Mouse (Mus musculus) adrenal gland, postnatal 25 days (tissue): Measurements from ENCODE around the gene Bcas3. TPM values are rescaled to one million over a fixed set of nuclear protein-coding genes. Genes with fewer than 3 reads are reported as not detected.

Experiments used
- DNase-seq: peaks from one replicate; pipeline ENCODE4 v3.0.0; 2021; ENCODE audit warnings: mixed read lengths
- microRNA-seq, 2 experiments: library from miRNA; unstranded; fragments of <30 nt; microRNA quantifications; one replicate each; pipeline ENCODE4 v1.2.0; 2021
- total RNA-seq: library from RNA; stranded (reverse); gene quantifications from 2 replicates; pipeline ENCODE4 v1.2.3, GENCODE M21; 2021

Gene Bcas3
- total RNA-seq, 1 experiment from 2014 or later: 55.9 TPM

DNA sequence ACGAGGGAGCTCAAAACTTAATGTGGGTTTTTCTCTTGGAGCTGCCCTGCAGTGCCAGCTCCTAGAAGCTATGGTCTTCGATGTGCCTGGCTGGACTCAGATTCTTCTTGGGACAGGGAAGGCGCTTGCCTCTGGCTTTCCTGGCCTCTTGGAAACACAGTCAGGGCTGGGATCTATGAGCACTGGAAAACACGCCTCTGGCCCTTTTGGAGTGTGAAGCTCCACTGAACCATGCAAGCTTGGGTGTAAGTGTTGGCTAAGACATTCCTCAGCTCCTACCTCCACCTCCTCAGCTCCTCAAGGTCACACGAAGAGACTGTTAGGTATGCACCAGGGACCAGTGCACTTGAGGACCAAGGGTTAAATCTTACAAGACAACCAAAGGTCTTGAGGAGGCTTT lies 492.0 kb downstream of the Bcas3 start:
- DNase-seq: no peak

DNA sequence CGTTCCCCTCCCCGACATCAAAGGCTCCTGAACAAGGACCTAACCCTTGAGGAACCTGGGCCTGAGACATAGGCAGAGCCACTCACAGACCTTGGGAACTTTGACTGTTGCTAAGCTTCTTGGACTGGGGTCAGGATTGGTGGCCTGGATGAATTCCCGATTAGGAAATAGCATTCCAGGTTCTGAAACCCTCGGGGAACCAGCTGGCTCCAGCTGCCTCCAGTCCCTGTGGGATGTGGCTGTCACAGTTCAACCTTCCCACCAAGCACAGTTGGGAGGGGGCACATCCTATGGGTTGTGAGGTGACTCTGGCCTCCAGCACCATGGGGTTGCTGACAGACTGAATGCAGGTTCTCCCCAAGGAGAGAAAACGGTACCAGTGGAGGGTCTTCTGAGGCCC lies 493.0 kb downstream of the Bcas3 start:
- DNase-seq: no peak

DNA sequence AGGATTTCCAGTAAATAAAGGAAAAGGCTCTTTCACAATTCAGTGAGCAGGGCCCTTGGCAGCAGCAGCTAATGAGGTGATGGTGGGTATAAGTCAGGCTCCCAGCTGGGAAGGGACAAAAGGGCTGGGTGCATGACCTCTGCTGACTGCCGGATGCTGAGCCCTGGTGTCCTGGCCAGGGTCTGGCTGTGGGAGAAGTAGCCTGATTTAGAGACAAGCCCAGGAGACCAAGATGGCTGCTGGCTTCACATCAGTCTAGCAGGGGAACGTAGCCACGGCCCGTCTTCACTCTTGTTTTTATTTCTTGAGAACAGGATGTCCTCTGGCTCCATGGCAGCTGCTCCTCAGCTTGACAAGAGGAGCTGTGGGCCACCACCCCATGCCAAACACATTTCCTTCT lies 493.5 kb downstream of the Bcas3 start:
- DNase-seq: no peak

DNA sequence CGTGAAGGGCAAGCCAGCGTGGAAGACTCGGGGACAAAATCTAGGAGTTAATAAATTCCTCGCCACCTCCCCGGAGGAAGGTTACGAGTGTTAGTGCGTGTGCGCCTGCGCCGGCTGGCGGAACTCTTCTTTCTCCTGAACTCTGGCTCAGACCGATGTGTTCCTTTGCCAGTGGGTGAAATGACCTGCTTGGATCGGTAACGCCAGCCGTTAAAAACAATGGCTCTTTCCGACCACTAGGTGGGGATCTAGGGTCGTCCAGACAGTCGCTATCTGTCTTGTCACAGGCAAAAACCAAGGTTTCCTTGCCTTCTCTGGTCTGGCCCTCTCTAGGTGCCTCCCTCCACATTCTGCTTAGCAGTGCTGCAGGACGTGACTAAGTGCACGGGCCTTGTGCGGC lies 496.1 kb downstream of the Bcas3 start:
- no peak for DNase-seq

DNA sequence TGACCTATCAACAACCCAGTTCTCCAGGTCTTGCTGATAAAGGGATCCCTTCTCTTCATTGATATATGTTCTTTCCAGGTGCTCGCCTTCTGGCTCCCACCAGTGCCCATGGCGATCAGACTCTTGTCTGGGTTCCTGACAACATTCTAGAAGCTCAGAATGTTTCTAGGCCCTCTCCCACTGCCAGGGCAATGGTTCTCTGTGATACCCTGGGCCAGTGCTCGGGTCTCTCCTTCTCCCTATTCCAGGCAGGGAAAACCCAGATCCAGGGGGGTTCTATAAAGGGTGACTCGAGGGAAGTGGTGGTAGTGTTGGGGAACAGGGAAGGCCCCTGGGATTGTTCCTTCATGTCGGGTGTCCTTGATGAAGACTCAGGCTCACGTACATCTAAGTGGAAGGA lies 497.3 kb downstream of the Bcas3 start, which contains the start of gene Gm11444:
TSS of gene Gm11444 (minus strand) at position 101 of the 400 bp plus-strand sequence.
- DNase-seq: no peak

DNA sequence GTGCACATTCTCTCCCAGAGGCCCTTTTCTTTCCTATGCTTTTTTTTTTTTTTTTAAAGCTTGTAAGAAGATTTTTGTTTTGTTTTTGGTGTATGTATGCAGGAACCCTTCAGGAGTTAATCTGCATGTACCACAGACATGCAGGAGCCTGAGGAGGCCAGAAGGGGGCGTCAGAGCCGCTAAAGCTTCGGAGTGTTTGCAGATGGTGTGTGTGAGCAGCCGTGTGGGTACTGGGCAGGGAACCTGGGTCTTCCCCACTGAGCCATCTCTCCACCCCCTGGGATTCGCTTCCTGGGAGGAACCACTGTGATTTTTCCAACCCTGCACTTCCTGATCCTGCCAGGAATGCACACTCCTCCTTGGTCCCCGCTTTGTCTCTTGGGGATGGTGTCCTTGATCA lies 497.8 kb downstream of the Bcas3 start:
- no peak for DNase-seq

DNA sequence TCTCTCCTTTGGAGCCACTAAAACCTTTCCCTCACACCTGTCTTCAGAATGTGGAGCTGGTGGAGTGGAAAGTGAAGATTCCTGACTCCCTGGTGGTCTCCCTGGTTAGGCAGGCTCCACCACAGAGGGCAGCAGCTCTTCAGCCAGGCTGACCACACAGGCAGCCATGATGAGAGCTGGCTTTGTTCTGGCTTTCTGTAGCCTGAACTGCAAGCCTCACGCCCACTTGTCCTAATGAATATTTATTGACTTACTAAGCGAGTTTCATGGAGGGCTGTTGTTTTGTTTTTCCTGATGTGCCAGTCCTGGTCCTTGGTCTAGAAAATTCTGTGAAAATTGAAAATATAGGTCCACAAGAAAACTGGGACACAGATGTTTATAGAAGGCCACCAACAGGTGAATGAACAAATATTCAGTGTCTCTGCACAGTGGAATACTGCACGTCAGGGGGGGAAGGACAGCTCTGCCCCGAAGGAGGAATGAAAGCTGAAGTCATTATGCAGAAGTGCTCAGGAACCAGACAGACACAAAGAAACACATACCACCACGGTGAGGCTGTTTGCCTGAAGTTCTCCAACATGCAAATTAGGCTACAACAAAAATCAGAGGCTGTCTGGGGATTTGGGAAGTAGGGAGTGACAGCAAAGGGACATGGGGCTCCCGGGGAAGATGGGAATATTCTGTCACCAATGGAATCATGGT lies 505.2 kb downstream of the Bcas3 start:
- no peak for DNase-seq

DNA sequence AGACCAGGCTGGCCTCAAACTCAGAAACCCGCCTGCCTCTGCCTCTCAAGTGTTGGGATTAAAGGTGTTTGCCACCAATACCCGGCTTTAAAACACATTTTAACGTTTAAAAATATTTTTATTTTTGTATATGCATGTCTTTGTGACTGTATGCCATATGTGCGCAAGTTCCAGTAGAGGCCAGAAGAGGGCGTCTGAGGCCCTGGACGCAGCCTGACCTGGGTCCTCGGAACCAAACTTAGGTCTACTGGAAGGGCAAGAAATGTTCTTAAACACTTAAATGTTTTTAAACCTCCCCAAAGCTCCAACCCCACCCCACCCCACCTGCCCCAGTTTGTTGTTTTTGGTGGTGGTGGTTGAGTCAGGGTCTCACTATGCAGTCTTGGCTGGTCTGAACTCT lies 511.4 kb downstream of the Bcas3 start:
- DNase-seq: no peak

Small RNA genes within 50 kb of the gene (microRNA-seq; reads per million reads assigned to microRNA genes)
- gene Mir5110: 0 to 0.34 reads per million in 2 experiments

Other genes starting within 250 kb of the Bcas3 start
- 44.9 and 54.7 TPM in 2 replicates for gene Usp32, start 213.0 kb upstream of the Bcas3 start, total RNA-seq
- gene 1700125H20Rik, start 182.8 kb upstream of the Bcas3 start, total RNA-seq: 3.9 and 5.6 TPM in 2 replicates
- gene Appbp2, start 118.0 kb upstream of the Bcas3 start, total RNA-seq: 43.1 and 56.9 TPM in 2 replicates
- gene Ppm1d, start 41.9 kb upstream of the Bcas3 start, total RNA-seq: 17.0 and 17.2 TPM in 2 replicates